Mouse (Mus musculus): Measurements from ENCODE around the gene Rfx5.
"Not testable (repeated sequence)": the region's sequence is repeated elsewhere in the genome, so short reads cannot be mapped to it uniquely, and the experiment has no call there.

Rfx5 gene

DNA sequence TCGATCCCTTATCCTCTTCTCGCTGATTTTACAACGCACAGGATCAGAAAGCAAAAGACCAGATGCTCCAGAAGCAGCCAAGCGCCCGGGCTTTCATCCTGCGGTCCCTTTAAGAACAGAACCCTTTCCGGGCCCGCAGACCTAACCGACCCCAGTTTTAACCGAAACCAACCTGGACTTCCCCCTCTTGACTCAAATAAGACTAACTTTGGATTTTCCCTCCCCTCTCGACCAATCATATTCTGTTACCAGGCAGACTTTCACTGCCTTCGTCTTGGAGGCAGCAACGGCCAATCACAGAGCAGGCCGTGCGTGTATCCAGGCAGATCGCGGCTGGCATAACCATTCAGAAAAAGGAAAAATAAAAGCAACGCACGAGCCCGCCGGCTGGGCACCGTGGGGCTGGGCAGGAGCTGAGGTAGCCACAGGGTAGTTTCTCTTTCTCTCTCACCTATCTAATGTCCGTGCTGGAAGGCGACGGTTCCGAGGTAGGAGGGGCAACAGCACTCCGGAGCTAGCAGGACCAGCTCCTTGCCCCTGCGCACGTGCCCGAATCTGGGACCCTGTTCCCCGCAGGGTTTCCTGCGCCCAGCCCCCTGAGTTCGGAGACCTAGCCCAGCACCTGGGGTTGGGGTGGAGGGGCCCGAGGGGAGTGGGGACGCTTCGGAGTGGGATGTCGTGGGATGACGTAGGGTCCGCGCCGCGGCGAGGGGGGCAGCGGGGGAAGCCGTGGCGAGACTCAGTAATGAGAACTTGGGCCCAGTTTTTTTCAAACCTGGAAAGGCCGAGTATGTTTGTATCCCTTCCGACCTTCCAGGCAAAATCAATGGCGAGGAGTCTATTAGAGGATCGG is at the start of gene Rfx5:
Gene Rfx5 (plus strand): TSS at position 312 of the 853 bp plus-strand sequence.
- CTCF ChIA-PET, result interaction anchor here (0.8 kb wide), 1 partner anchor 9 kb away, joined by 8 read pairs; no protein-coding TSS in a partner anchor

GRCm38 (mm10) chr3:94904759-94905158 is 49.1 kb upstream of the Rfx5 start:
- CTCF ChIA-PET, result not testable (repeated sequence)

- CTCF ChIA-PET, result no interaction called here
These were observed 47.4 kb upstream of the Rfx5 start for GRCm38 (mm10) chr3:94906482-94906881.

GRCm38 (mm10) chr3:94911050-94911693 is 42.7 kb upstream of the Rfx5 start:
- CTCF ChIA-PET, result interaction anchor here (0.7 kb wide), 1 partner anchor 1796 kb away, joined by 6 read pairs; no protein-coding TSS in a partner anchor

DNA sequence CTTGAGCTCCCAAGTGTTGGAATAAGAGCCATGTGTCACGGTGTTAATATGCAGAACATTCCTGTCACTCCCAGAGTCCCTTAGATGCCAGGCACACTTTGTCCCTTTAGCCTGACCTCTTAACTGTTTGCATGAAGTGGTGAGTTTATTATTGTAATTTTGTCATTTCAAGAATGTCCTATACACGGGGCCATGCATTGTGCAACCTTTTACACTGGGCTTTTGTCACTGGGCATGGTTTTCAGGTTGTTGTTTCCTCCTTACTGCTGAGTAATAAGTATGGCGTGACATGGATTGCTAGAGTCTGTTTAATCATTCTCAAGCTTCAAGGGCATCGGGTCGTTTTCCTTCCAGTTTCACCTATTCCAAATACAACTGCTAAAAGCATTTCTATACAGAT is 40.1 kb upstream of the Rfx5 start:
- CTCF ChIA-PET, result no interaction called here

GRCm38 (mm10) chr3:94915903-94916741 is 37.8 kb upstream of the Rfx5 start:
- CTCF ChIA-PET, result no interaction called here

DNA sequence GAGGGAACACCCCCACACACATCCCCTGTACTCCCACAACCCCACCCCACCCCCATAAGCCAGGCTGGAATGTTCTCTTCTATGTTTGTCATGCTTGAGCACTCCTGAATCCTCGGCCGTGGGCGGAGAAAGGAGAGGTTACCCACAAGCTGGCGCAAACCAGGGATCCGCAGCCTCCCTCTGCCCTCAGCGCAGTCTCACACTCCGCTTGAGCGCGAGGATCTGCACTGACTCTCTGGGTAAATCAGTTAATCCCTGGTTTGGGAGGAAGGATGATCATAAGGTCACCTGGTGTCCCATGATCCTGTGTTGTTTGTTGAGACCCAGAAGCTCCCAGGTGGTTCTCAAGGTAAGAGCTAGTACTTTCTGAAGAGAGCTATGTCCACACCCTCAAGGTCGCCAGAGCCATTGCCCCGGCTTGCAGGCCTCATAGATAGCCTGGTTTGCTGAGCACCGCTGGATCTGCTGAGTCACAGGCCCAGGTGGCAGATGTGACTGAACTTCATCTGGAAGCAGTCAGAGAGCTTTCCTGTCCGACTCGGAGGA is 36.0 kb upstream of the Rfx5 start:
- CTCF ChIA-PET, result no interaction called here

- CTCF ChIA-PET, result interaction anchor here (0.6 kb wide), 1 partner anchor 135 kb away, joined by 4 read pairs; no protein-coding TSS in a partner anchor
These were observed 35.0 kb upstream of the Rfx5 start for GRCm38 (mm10) chr3:94918845-94919244.

- CTCF ChIA-PET, result no interaction called here
These were observed 32.8 kb upstream of the Rfx5 start for GRCm38 (mm10) chr3:94921104-94921503.

DNA sequence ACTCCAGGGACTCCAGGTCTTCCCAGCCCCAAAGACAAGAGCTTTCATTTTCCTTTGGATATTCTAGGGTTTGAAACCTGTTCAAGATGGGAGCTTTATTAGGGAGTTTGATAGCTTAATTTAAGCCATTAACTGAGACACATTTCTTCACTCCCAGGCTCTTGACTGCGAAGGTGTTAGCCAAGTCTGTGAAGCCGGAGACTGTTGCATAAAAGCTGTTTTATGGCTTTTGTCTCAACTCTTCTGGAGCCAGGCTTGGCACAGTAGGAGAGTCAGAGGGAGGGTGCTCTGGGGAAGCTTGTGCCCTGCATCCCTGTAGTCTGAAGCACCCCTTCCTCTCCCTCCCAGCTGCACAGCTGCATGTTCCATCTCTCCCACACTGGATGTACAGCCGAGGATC is 31.5 kb upstream of the Rfx5 start:
- CTCF ChIA-PET, result no interaction called here

DNA sequence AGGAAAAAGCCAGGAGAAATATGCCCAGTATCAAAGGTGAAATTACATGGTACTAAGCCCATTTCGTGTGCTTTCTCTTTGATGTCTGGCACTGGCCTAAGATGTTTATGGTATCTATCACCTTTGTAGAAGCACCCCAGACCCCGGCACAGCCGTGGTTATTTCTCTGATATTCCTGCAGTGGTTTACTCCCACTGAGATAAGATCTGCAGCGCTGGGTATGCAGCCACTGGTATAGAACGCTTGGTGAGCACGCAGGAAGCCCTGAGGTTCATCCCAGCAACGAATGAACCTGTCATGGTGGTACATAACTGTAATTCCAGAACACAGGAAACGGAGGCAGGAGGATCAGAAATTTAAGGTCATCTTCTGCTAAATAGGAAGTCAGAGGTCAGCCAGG is 29.2 kb upstream of the Rfx5 start:
- CTCF ChIA-PET, result no interaction called here

GRCm38 (mm10) chr3:94926301-94926736 is 27.6 kb upstream of the Rfx5 start:
- CTCF ChIA-PET, result not testable (repeated sequence)

GRCm38 (mm10) chr3:94928979-94929378 is 24.9 kb upstream of the Rfx5 start:
- CTCF ChIA-PET, result interaction anchor here (0.7 kb wide), 1 partner anchor 1611 kb away, joined by 36 read pairs; no protein-coding TSS in a partner anchor

GRCm38 (mm10) chr3:94930386-94931266 is 23.2 kb upstream of the Rfx5 start:
- CTCF ChIA-PET, result not testable (repeated sequence)

- CTCF ChIA-PET, result not testable (repeated sequence)
These were observed 22.3 kb upstream of the Rfx5 start for GRCm38 (mm10) chr3:94931427-94932082.

DNA sequence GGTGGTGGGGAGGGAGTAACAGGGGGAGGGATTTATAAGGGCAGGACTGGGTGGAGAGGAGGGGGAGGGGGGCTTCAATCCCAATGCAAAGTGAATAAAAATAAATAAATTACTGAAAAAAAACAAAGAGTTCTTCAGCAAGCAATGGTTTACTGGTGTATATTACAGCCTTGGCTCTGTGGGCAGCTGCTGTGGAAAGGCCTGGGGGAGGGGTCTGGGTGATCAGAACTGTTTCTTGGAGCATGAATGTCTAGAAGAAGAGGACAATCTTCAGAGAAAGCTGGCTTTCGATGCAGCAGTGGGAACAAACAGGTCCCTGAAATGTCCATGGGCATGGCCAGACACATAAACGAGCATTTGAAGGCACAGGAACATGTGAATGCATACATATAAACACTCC is 21.6 kb upstream of the Rfx5 start:
- CTCF ChIA-PET, result not testable (repeated sequence)

- CTCF ChIA-PET, result no interaction called here
These were observed 20.9 kb upstream of the Rfx5 start, which contains the start of gene Selenbp1 for GRCm38 (mm10) chr3:94932809-94933564. TSS of gene Selenbp1 (plus strand) at chr3:94933056.

DNA sequence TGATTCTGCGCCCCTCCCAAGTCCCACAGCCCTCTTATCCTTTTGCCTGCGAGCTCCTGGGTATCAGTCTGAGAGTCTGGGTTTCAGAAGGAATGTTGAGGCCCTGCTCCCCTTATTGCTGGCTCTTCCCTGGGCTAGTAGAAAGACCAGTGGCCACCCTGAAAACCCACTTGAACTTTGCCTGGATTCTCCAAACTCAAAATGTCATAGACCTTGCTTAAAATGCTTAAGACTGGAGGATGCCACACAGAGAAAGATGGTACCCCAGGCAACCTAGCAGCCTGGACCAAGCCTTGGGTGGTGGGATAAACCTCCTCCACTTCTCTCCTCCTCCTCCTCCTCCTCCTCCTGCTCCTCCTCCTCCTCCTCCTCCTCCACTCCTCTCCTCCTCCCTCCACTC is 20.3 kb upstream of the Rfx5 start:
- CTCF ChIA-PET, result not testable (repeated sequence)

GRCm38 (mm10) chr3:94934564-94934963 is 19.3 kb upstream of the Rfx5 start:
- CTCF ChIA-PET, result not testable (repeated sequence)

Measured in spleen, embryonic (tissue).